Mouse (Mus musculus) liver, adult 2 months (tissue): Measurements from ENCODE around the gene Hgd. TPM values are rescaled to one million over a fixed set of nuclear protein-coding genes. Genes with fewer than 3 reads are reported as not detected.

Experiments used
- DNase-seq: peaks from one replicate; pipeline ENCODE4 v3.0.0-alpha.2; 2011; ENCODE audit warnings: low read depth, low spot score; ENCODE audit errors: extremely low read depth
- H3K27ac ChIP-seq: fragments of 200-500 bp; replicated peaks from 2 replicates; pipeline ENCODE4 v1.5.1; 2012; ENCODE audit warnings: low read depth, mild to moderate bottlenecking, control low read depth, inconsistent platforms, low read length; ENCODE audit not compliant: insufficient read depth
- H3K27me3 ChIP-seq: fragments of 200-500 bp; 2 replicates; pipeline ENCODE4 v1.6.1; 2012; ENCODE audit warnings: mild to moderate bottlenecking, moderate library complexity, low read length, inconsistent platforms; ENCODE audit not compliant: control insufficient read depth, insufficient read depth
- H3K36me3 ChIP-seq: fragments of 200-500 bp; 2 replicates; pipeline ENCODE4 v1.6.1; 2012; ENCODE audit warnings: low read length, inconsistent platforms; ENCODE audit not compliant: control insufficient read depth, insufficient read depth
- H3K4me1 ChIP-seq: fragments of 200-500 bp; 2 replicates; pipeline ENCODE4 v1.6.1; 2011; ENCODE audit warnings: low read length; ENCODE audit not compliant: control insufficient read depth, insufficient read depth
- H3K4me3 ChIP-seq: fragments of 200-500 bp; 2 replicates; pipeline ENCODE4 v1.5.1; 2011; ENCODE audit warnings: low read depth, mild to moderate bottlenecking, control low read depth, low read length, moderate library complexity; ENCODE audit not compliant: insufficient read depth
- H3K79me2 ChIP-seq: fragments of 200-500 bp; 2 replicates; pipeline ENCODE4 v1.6.1; 2012; ENCODE audit warnings: inconsistent platforms, mild to moderate bottlenecking, low read length, moderate library complexity; ENCODE audit not compliant: control insufficient read depth, insufficient read depth
- H3K9ac ChIP-seq: fragments of 200-500 bp; 2 replicates; pipeline ENCODE4 v1.6.1; 2012; ENCODE audit warnings: low read depth, mild to moderate bottlenecking, control low read depth, inconsistent platforms, low read length
- CTCF ChIP-seq: fragments of 200-500 bp; IDR thresholded peaks from 2 replicates; pipeline ENCODE4 v1.5.1; 2011; ENCODE audit warnings: low read depth, low read length, control low read depth
- POLR2A ChIP-seq: fragments of 200-500 bp; IDR thresholded peaks from 2 replicates; pipeline ENCODE4 v1.6.1; 2011; ENCODE audit warnings: low read length, control low read depth; ENCODE audit not compliant: insufficient read depth; ENCODE audit errors: extremely low read depth
- WGBS: fragments of 180-500 bp; shearing (Covaris S2); methylation state at CpG from one replicate; pipeline ENCODE4 v1.1.7; 2018; 5-methylcytosine and 5-hydroxymethylcytosine counted together
- polyA plus RNA-seq: library from polyadenylated mRNA; depleted of rRNA; stranded (reverse); fragments of >200 nt; gene quantifications from 2 replicates; pipeline ENCODE4 v1.2.3, GENCODE M21; 2012
- total RNA-seq: library from RNA; depleted of rRNA; stranded (reverse); fragments of >200 nt; gene quantifications from 2 replicates; pipeline ENCODE4 v1.2.3, GENCODE M21; 2014

Hgd gene
- total and polyA plus RNA-seq, 2 experiments = 457 to 871 TPM

DNA sequence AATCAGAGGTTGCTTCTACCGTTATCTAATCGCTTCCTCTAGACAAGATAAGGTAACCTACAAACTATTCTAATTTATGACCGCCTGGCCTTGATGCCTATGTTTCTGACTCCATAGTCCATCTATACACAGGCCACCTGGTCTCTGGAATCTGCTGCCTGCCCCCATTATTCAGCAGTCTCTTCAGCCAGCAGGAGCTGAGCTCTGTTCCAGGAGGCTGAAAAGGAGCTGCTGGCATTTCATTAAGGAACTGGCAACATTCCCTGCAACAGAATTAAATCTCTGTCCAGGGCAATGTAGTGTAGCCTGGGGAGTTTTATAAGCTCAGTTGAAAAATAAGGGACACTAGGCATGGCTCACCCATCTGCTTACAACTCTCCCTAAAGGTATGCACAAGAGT is 11.0 kb downstream of the Hgd start:
- WGBS = 88% methylated on average over 3 of the region's 3 CpGs
- Histone ChIP-seq H3K27ac (no peak overlapping the region), H3K9ac (no peak overlapping the region), H3K4me1 (peaks cover 5% of the 10 kb centered on the region; the same call in 1 of the 2 replicates), H3K27me3 (no peaks in the 10 kb centered on the region), H3K79me2 (no peaks in the 10 kb centered on the region), H3K4me3 (no peak overlapping the region), H3K36me3 (peaks cover 65% of the 10 kb centered on the region)
- peak; percentile 22 for DNase-seq
- no peak for TF ChIP-seq POLR2A

DNA sequence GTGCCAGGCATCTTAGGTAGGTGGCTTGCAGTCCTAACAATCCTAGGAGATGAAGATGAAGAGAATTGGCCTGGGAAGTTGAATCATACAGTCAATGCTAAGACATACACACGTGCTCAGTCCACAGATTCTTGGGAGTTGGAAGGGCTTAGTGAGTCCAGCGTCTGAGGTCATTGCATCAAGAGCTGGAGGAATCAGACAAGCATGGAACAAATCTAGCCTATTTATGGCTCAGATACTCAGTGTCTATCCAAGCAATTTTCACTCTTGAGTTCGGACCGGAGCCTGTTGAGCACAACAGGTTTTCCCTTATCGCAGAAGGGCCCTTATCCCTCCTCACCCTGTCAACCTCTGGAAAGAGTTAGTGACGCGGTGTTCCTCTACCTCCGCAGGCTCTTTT is 11.6 kb downstream of the Hgd start:
- H3K9ac ChIP-seq = no peak overlapping the region
- peaks cover 65% of the 10 kb centered on the region for H3K36me3 ChIP-seq
- peaks cover 5% of the 10 kb centered on the region; the same call in 1 of the 2 replicates for H3K4me1 ChIP-seq
- no peaks in the 10 kb centered on the region for H3K79me2 ChIP-seq
- DNase-seq = no peak
- TF ChIP-seq CTCF (no peak), POLR2A (no peak)
- 89% methylated on average over 8 of the region's 8 CpGs for WGBS
- H3K4me3 ChIP-seq = no peak overlapping the region
- no peak overlapping the region for H3K27ac ChIP-seq
- H3K27me3 ChIP-seq = no peaks in the 10 kb centered on the region

GRCm38 (mm10) chr16:37597412-37597811 is 17.5 kb downstream of the Hgd start:
- peaks cover 3% of the 10 kb centered on the region; the same call in 1 of the 2 replicates for H3K4me1 ChIP-seq
- WGBS = 38% methylated on average over 5 of the region's 5 CpGs
- no peaks in the 10 kb centered on the region for H3K27me3 ChIP-seq
- DNase-seq = peak; percentile 51
- TF ChIP-seq POLR2A (no peak), CTCF (no peak)
- no peak overlapping the region for H3K27ac ChIP-seq
- peaks cover 69% of the 10 kb centered on the region for H3K36me3 ChIP-seq
- no peak overlapping the region for H3K4me3 ChIP-seq
- H3K79me2 ChIP-seq = no peaks in the 10 kb centered on the region; the same call in 1 of the 2 replicates
- H3K9ac ChIP-seq = no peak overlapping the region

- Histone ChIP-seq H3K27ac (no peak overlapping the region), H3K79me2 (no peaks in the 10 kb centered on the region; the same call in 1 of the 2 replicates), H3K9ac (no peak overlapping the region), H3K36me3 (peaks cover 71% of the 10 kb centered on the region), H3K27me3 (no peaks in the 10 kb centered on the region), H3K4me3 (no peak overlapping the region), H3K4me1 (no peaks in the 10 kb centered on the region)
- TF ChIP-seq CTCF (no peak), POLR2A (no peak)
- WGBS = 89% methylated on average over 7 of the region's 7 CpGs
- no peak for DNase-seq
Observed at GRCm38 (mm10) chr16:37598463-37598862, 18.5 kb downstream of the Hgd start.

- Histone ChIP-seq H3K4me3 (no peak overlapping the region), H3K4me1 (peaks cover 3% of the 10 kb centered on the region), H3K27ac (no peak overlapping the region), H3K9ac (no peak overlapping the region), H3K36me3 (peaks cover 77% of the 10 kb centered on the region), H3K79me2 (no peaks in the 10 kb centered on the region; the same call in 1 of the 2 replicates), H3K27me3 (no peaks in the 10 kb centered on the region)
- no peak for TF ChIP-seq POLR2A
- 63% methylated on average over 3 of the region's 3 CpGs for WGBS
- DNase-seq = no peak
Observed at GRCm38 (mm10) chr16:37599326-37599725, 19.4 kb downstream of the Hgd start.

GRCm38 (mm10) chr16:37603431-37603830 is 23.5 kb downstream of the Hgd start:
- TF ChIP-seq POLR2A = no peak
- no peak for TF ChIP-seq CTCF
- Histone ChIP-seq H3K27ac (no peak overlapping the region), H3K36me3 (peaks cover 81% of the 10 kb centered on the region), H3K27me3 (no peaks in the 10 kb centered on the region), H3K4me1 (peaks cover 7% of the 10 kb centered on the region), H3K4me3 (no peak overlapping the region), H3K79me2 (no peaks in the 10 kb centered on the region), H3K9ac (no peak overlapping the region)
- no peak for DNase-seq
- WGBS = 89% methylated on average over 1 of the region's 1 CpGs
